Comparison of ENCODE assay signal across 8 mouse cellular contexts in genomic region chr3:103573791-103574166, GRCm38 (mm10). TPM values are rescaled to one million over a fixed set of nuclear protein-coding genes. Genes with fewer than 3 reads are reported as not detected.
DNase-seq lines count a peak whose midpoint lies in the region; ATAC-seq and TF ChIP-seq lines count a peak whose summit lies in the region.

No protein-coding gene starts in this region.

- no peak overlapping the region for H3K27ac ChIP-seq in heart, embryonic 14.5 days (replicated peaks in 1 of 2; ENCODE audit: control insufficient read depth in 1 of 2, insufficient read depth in 1 of 2, low read depth in 2 of 2, low read length in 2 of 2)
- H3K27ac ChIP-seq in midbrain, embryonic 14.5 days (replicated peaks; ENCODE audit: low read depth, low read length) = no peak overlapping the region

- no peak for ATAC-seq in G1E (ENCODE audit: extremely low read depth, insufficient number of reproducible peaks, low FRiP score, poor library complexity, severe bottlenecking)
- peak; percentile 47; the same call in 1 of the 2 replicates for ATAC-seq in heart, embryonic 14.5 days (ENCODE audit: insufficient number of reproducible peaks, insufficient read depth, low FRiP score, low read depth)
- ATAC-seq in midbrain, embryonic 14.5 days (ENCODE audit: low FRiP score, low TSS enrichment) = no peak
- no peak for ATAC-seq in monocyte, adult 5-6 weeks (replicated peaks; ENCODE audit: insufficient number of reproducible peaks, low FRiP score, low TSS enrichment, poor library complexity, severe bottlenecking)

- H3K9ac ChIP-seq in heart, embryonic 14.5 days (ENCODE audit: low read length) = no peak overlapping the region
- 0 out of 2 replicates have a peak overlapping the region, but pooled peaks have one; percentile 3 for H3K9ac ChIP-seq in midbrain, embryonic 14.5 days (replicated peaks; ENCODE audit: low read length)

- no peak for TF ChIP-seq CTCF in G1E (IDR thresholded peaks at IDR 0.05; ENCODE audit: low read depth, low read length)

- no peaks in the 10 kb centered on the region for H3K27me3 ChIP-seq in G1E (ENCODE audit: insufficient read depth, low read length)
- H3K27me3 ChIP-seq in heart, embryonic 14.5 days (ENCODE audit: control insufficient read depth, insufficient read depth, low read length) = peaks cover 76% of the 10 kb centered on the region
- H3K27me3 ChIP-seq in midbrain, embryonic 14.5 days (ENCODE audit: control insufficient read depth, insufficient read depth, low read length) = peaks cover 37% of the 10 kb centered on the region

- H3K36me3 ChIP-seq in G1E (replicated peaks) = no peaks in the 10 kb centered on the region
- no peaks in the 10 kb centered on the region for H3K36me3 ChIP-seq in heart, embryonic 14.5 days (ENCODE audit: control insufficient read depth, insufficient read depth, low read length)
- H3K36me3 ChIP-seq in midbrain, embryonic 14.5 days (ENCODE audit: control insufficient read depth, insufficient read depth, low read length) = no peaks in the 10 kb centered on the region

- DNase-seq in B cell, adult 2 months = peak; percentile 27 to 29
- peak; percentile 40 for DNase-seq in G1E (ENCODE audit: low spot score)
- peak; percentile 96 for DNase-seq in embryo, embryonic 10 days (ENCODE audit: low spot score)
- DNase-seq in kidney, postnatal 25 days = peak; percentile 54 to 73
- peak; percentile 81 for DNase-seq in midbrain, embryonic 14.5 days
- DNase-seq in thymus, postnatal 14 days = peak; percentile 81

- no peak overlapping the region for H3K4me3 ChIP-seq in G1E (ENCODE audit: low read depth, low read length)
- H3K4me3 ChIP-seq in heart, embryonic 14.5 days (ENCODE audit: control insufficient read depth in 1 of 2, insufficient read depth in 1 of 2, low read depth in 1 of 2, low read length in 2 of 2) = no peak overlapping the region
- peak overlapping the region; percentile 19 for H3K4me3 ChIP-seq in midbrain, embryonic 14.5 days (replicated peaks; ENCODE audit: low read depth, low read length)

- H3K4me1 ChIP-seq in G1E (ENCODE audit: insufficient read depth, low read depth, low read length) = no peaks in the 10 kb centered on the region
- peaks cover 3 to 16% of the 10 kb centered on the region in 2 experiments; a peak in 2 of 4 replicates for H3K4me1 ChIP-seq in heart, embryonic 14.5 days (ENCODE audit: control insufficient read depth in 2 of 2, insufficient read depth in 2 of 2, low read length in 2 of 2)
- peaks cover 28% of the 10 kb centered on the region for H3K4me1 ChIP-seq in midbrain, embryonic 14.5 days (ENCODE audit: control insufficient read depth, insufficient read depth, low read length)

- WGBS in heart, embryonic 14.5 days = 1% methylated on average over 14 of the region's 14 CpGs
- under 1% methylated on average over 14 of the region's 14 CpGs for WGBS in midbrain, embryonic 14.5 days

- no peaks in the 10 kb centered on the region; the same call in 1 of the 2 replicates for H3K9me3 ChIP-seq in G1E (replicated peaks)
- no peaks in the 10 kb centered on the region for H3K9me3 ChIP-seq in heart, embryonic 14.5 days (ENCODE audit: control insufficient read depth, low read length)
- H3K9me3 ChIP-seq in midbrain, embryonic 14.5 days (ENCODE audit: control insufficient read depth, low read length) = no peaks in the 10 kb centered on the region

- no peak overlapping the region for H3K4me2 ChIP-seq in heart, embryonic 14.5 days (ENCODE audit: low read length)
- H3K4me2 ChIP-seq in midbrain, embryonic 14.5 days (ENCODE audit: low read length) = peak overlapping the region; percentile 52

RNA-seq across cellular contexts. Expression of gene Syt6, which starts 1.3 kb away (rescaled TPM):
- not detected in 2 replicates for total RNA-seq in G1E (2014; fragmentation: Nextera tagmentation)
- total RNA-seq in G1E (2017) = 0.12 and 0.38 TPM in 2 replicates
- not detected in 2 replicates for polyA plus RNA-seq in G1E (2012)
- 0.14 TPM in 1 of 2 replicates, not detected in the other for polyA plus RNA-seq in heart, embryonic 14.5 days (2014; fragmentation: Nextera tagmentation; extraction: Ambion mirVana)
- polyA plus RNA-seq in midbrain, embryonic 14.5 days (2014; fragmentation: Nextera tagmentation; extraction: Ambion mirVana) = 21.1 and 22.8 TPM in 2 replicates
- not detected in 3 replicates for total RNA-seq in monocyte, adult 5-6 weeks (2017)

Comparison
In these comparisons a context has a peak if more than half of its experiments do, and no peak if none do; other contexts are left out.
1. DNase-seq: peak in every context shown above with its lines; median percentile 96 in embryo, embryonic 10 days; 81 in midbrain, embryonic 14.5 days; 81 in thymus, postnatal 14 days; 64 in kidney, postnatal 25 days; 40 in G1E; 28 in B cell, adult 2 months.
2. RNA of gene Syt6, which starts 1.3 kb away (polyA plus RNA-seq): 21.1 to 22.8 TPM in midbrain, embryonic 14.5 days; 0.14 TPM in heart, embryonic 14.5 days and not detected in G1E; every median in the first group is over 10 times any median in the second.